Mouse (Mus musculus) liver, embryonic 14.5 days (tissue): ENCODE measurements at regions not wholly inside any gene's neighbourhood (a gene's known extent, or its start where the extent isn't known, plus 50 kb on each side); places are given as distances from the start of the nearest gene placed in this dataset.

ENCODE experiments used
- ATAC-seq: fragments of 200-750 bp; cut with Nextera tagmentation; 2 replicates; pipeline ENCODE4 v1.8.0; 2017; ENCODE audit warnings: moderate number of reproducible peaks, mild to moderate bottlenecking, moderate library complexity; ENCODE audit not compliant: insufficient read depth
- DNase-seq, 3 experiments: peaks; one replicate each; pipeline ENCODE4 v3.0.0-alpha.2; 2012 to 2013; ENCODE audit warnings: low read depth in 3 of 3, low spot score in 3 of 3
- H3K27ac ChIP-seq: fragments of 300-500 bp; sonication (generic); 2 replicates; pipeline ENCODE4 v1.5.1; 2014; ENCODE audit warnings: moderate library complexity, mild to moderate bottlenecking, control low read depth, inconsistent platforms
- H3K27me3 ChIP-seq: fragments of 300-500 bp; sonication (generic); 2 replicates; pipeline ENCODE4 v1.6.1; 2014; ENCODE audit warnings: mild to moderate bottlenecking, low read length, moderate library complexity; ENCODE audit not compliant: control insufficient read depth, insufficient read depth
- H3K36me3 ChIP-seq: fragments of 300-500 bp; sonication (generic); replicated peaks from 2 replicates; pipeline ENCODE4 v1.6.1; 2014; ENCODE audit warnings: low read depth; ENCODE audit not compliant: control insufficient read depth, insufficient read depth
- H3K4me1 ChIP-seq, 2 experiments: fragments of 200-500 bp in 1 of 2; fragments of 300-500 bp in 1 of 2; sonication (generic) in 1 of 2; replicated peaks; 2 replicates each; pipeline ENCODE4 v1.6.1; 2012 to 2014; ENCODE audit warnings: antibody characterized with exemption in 1 of 2, inconsistent platforms in 1 of 2, low read length in 1 of 2; ENCODE audit not compliant: control insufficient read depth in 2 of 2, insufficient read depth in 2 of 2
- H3K4me2 ChIP-seq: fragments of 300-500 bp; sonication (generic); 2 replicates; pipeline ENCODE4 v1.6.1; 2014; ENCODE audit warnings: low read depth, mild to moderate bottlenecking, control low read depth, moderate library complexity
- H3K4me3 ChIP-seq, 2 experiments: fragments of 200-500 bp in 1 of 2; fragments of 300-500 bp in 1 of 2; sonication (generic) in 1 of 2; 2 replicates each; pipeline ENCODE4 v1.5.1; 2012 to 2014; ENCODE audit warnings: low read depth in 2 of 2, low read length in 2 of 2, mild to moderate bottlenecking in 2 of 2, control low read depth in 1 of 2, inconsistent platforms in 1 of 2, moderate library complexity in 1 of 2; ENCODE audit not compliant: insufficient read depth in 1 of 2
- H3K9ac ChIP-seq: fragments of 300-500 bp; sonication (generic); replicated peaks from 2 replicates; pipeline ENCODE4 v1.6.1; 2014; ENCODE audit warnings: mild to moderate bottlenecking, control low read depth, moderate library complexity
- H3K9me3 ChIP-seq: fragments of 300-500 bp; sonication (generic); 2 replicates; pipeline ENCODE4 v1.6.1; 2016; ENCODE audit warnings: low read length, mixed read lengths; ENCODE audit not compliant: control insufficient read depth
- CTCF ChIP-seq: IDR thresholded peaks from 2 replicates; pipeline ENCODE4 v1.5.1; 2016; ENCODE audit warnings: antibody characterized with exemption, low read depth, control low read depth
- EP300 ChIP-seq: IDR thresholded peaks from 2 replicates; pipeline ENCODE4 v1.6.1; 2016; ENCODE audit warnings: antibody characterized with exemption, low read depth
- WGBS: fragments of 180-500 bp; shearing (Covaris S2); extraction: QIAGEN DNeasy Blood & Tissue Kit; methylation state at CpG from one replicate; pipeline ENCODE4 v1.1.7; 2014; ENCODE audit not compliant: insufficient replicate concordance; 5-methylcytosine and 5-hydroxymethylcytosine counted together

DNA sequence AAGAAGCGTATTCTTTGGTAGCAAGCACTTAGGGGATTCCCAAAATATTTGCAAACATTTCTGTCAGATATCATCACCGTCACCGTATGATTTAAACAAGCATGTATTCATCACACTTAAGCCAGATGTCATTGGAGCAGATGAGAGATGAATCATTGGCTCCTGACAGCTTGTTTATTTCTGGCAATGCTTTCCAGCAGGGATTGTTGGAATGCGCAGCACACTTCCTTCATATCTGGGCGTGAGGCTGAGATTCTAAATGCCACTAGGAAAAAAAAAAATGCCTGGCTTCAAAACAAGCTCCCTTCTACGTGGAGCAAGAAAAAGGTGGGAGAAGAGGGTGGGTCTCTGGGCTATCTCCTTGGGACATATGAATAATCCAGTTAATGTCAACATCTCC is 354.1 kb upstream of the Sash1 start:
- ATAC-seq (no peak), DNase-seq (no peak)
- no peak for TF ChIP-seq CTCF
- TF ChIP-seq EP300, result no peak
- H3K27ac ChIP-seq, result no peak overlapping the region
- no peaks in the 10 kb centered on the region for H3K36me3 ChIP-seq
- no peak overlapping the region for H3K4me2 ChIP-seq
- WGBS, result 57% methylated on average over 6 of the region's 6 CpGs
- H3K9me3 ChIP-seq, result no peaks in the 10 kb centered on the region
- H3K4me1 ChIP-seq, result no peaks in the 10 kb centered on the region
- H3K4me3 ChIP-seq, result no peak overlapping the region
- no peak overlapping the region for H3K9ac ChIP-seq
- H3K27me3 ChIP-seq, result no peaks in the 10 kb centered on the region

DNA sequence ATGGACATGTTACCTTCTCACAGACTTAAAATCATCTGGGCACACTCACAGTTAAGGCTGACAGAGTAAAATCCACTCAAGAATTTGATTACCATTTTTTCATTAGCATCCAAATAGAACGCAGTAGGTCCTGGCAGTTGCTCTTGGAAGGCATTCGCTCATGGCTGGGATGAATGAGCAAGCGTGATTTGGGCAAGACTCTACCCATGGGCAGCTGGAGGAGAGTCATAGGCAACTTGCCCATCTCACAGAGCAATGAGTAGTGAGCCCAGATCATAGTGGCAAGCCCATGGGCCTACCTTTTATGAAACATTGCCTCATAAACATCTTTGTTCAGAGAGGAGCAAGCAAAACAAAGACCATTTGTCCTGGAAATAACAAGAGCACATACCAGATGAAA is 345.9 kb upstream of the Sash1 start:
- Histone ChIP-seq H3K27ac (no peak overlapping the region), H3K9me3 (no peaks in the 10 kb centered on the region), H3K4me1 (no peaks in the 10 kb centered on the region), H3K9ac (no peak overlapping the region), H3K4me2 (no peak overlapping the region), H3K27me3 (no peaks in the 10 kb centered on the region), H3K4me3 (no peak overlapping the region), H3K36me3 (no peaks in the 10 kb centered on the region)
- TF ChIP-seq CTCF (no peak), EP300 (no peak)
- no peak for ATAC-seq
- no peak for DNase-seq
- 61% methylated on average over 3 of the region's 3 CpGs for WGBS

DNA sequence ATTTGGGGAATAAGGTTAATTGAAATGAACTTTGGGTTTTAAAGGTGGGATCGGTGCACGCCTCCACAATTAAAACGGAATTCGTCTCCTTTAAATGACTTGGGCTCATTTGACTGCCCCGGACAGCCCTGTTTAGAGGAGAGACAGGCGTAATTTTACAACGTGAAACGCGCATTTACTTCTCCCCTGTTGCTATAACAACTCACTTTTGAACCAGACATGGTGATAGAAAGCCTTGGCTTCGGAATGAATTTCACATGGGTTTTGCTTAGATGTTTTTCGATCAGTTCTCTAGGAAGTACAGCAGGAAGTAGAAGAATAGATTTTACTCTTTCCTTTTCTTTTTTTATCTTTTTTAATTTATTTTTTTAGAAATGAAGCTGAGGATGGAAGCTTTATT is 343.2 kb upstream of the Sash1 start:
- Histone ChIP-seq H3K9me3 (no peaks in the 10 kb centered on the region), H3K36me3 (no peaks in the 10 kb centered on the region), H3K4me2 (no peak overlapping the region), H3K9ac (no peak overlapping the region), H3K4me3 (no peak overlapping the region), H3K27ac (no peak overlapping the region), H3K27me3 (no peaks in the 10 kb centered on the region), H3K4me1 (no peaks in the 10 kb centered on the region)
- ATAC-seq (no peak), DNase-seq (no peak)
- WGBS, result 71% methylated on average over 11 of the region's 11 CpGs
- TF ChIP-seq EP300 (no peak), CTCF (no peak)

DNA sequence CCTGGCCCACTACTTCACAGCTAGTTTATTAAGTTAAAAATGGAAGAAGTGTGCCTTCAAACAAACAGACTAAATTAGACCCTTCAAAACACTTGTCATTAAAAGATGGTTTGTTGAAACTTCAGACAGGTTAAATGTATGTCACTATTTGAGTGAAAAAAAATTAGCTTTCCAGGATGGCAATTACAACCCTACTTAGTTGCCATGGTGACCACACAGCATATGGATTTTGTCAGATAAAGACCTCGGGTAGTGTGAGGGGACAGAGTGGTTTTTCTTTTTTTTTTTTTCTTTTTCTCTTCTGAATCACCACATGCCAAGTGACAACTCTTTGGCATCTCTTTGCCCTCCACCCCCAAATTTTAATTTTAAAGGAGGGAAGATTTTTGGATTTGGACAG is 341.5 kb upstream of the Sash1 start:
- no peak overlapping the region for H3K4me2 ChIP-seq
- no peaks in the 10 kb centered on the region for H3K27me3 ChIP-seq
- H3K36me3 ChIP-seq, result no peaks in the 10 kb centered on the region
- DNase-seq (no peak), ATAC-seq (no peak)
- no peak overlapping the region for H3K4me3 ChIP-seq
- 26% methylated on average over 1 of the region's 1 CpGs for WGBS
- no peak for TF ChIP-seq CTCF
- TF ChIP-seq EP300, result no peak
- no peak overlapping the region for H3K27ac ChIP-seq
- no peaks in the 10 kb centered on the region for H3K9me3 ChIP-seq
- H3K4me1 ChIP-seq, result no peaks in the 10 kb centered on the region
- H3K9ac ChIP-seq, result no peak overlapping the region

DNA sequence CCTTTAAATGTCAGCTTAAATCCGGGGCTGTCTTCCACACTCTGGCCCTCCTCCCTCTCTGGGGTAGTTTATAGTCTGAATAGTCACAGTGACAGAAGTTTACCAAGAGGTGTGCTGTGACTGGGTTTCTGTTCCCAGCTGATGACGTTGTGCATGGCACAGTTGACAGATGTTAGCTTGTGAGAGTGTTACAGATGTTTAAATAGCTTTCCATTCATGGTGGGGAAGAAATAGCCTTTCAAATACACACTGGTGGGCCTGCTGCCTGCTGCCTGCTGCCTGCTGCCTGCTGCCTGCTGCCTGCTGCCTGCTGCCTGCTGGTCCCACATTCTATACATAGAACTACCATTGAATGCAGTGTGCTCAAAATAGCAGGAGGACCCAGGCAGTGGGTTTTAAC is 324.8 kb upstream of the Sash1 start:
- Histone ChIP-seq H3K9ac (no peak overlapping the region), H3K4me3 (no peak overlapping the region), H3K27ac (no peak overlapping the region), H3K9me3 (no peaks in the 10 kb centered on the region), H3K27me3 (no peaks in the 10 kb centered on the region), H3K4me2 (no peak overlapping the region), H3K4me1 (no peaks in the 10 kb centered on the region), H3K36me3 (no peaks in the 10 kb centered on the region)
- ATAC-seq, result no peak
- no peak for DNase-seq
- TF ChIP-seq CTCF, result no peak
- no peak for TF ChIP-seq EP300
- 18% methylated on average over 2 of the region's 2 CpGs for WGBS
